Mouse (Mus musculus) spleen, adult 2 months (tissue): ENCODE data around the gene Btg4. TPM values are rescaled to one million over a fixed set of nuclear protein-coding genes. Genes with fewer than 3 reads are reported as not detected.
A peak's percentile ranks its signal among the peaks of the same experiment; 100 is the strongest.

Experiments used
- DNase-seq, 2 experiments: peaks; one replicate each; pipeline versions ENCODE4 v3.0.0 to v3.0.0-alpha.2; 2012 to 2021; ENCODE audit warnings: low spot score in 2 of 2, low read depth in 1 of 2
- H3K27ac ChIP-seq: fragments of 200-500 bp; 2 replicates; pipeline ENCODE4 v1.5.1; 2012; ENCODE audit warnings: low read length, inconsistent platforms; ENCODE audit not compliant: insufficient read depth
- H3K27me3 ChIP-seq: fragments of 200-500 bp; 2 replicates; pipeline ENCODE4 v1.6.1; 2012; ENCODE audit warnings: mild to moderate bottlenecking, moderate library complexity, low read length, inconsistent platforms; ENCODE audit not compliant: control insufficient read depth, insufficient read depth
- H3K36me3 ChIP-seq: fragments of 200-500 bp; 2 replicates; pipeline ENCODE4 v1.6.1; 2012; ENCODE audit warnings: mild to moderate bottlenecking, low read length, inconsistent platforms; ENCODE audit not compliant: control insufficient read depth, insufficient read depth
- H3K4me1 ChIP-seq: fragments of 200-500 bp; 2 replicates; pipeline ENCODE4 v1.6.1; 2011; ENCODE audit warnings: inconsistent platforms; ENCODE audit not compliant: control insufficient read depth, insufficient read depth, insufficient read length
- H3K4me3 ChIP-seq: fragments of 200-500 bp; 2 replicates; pipeline ENCODE4 v1.5.1; 2011; ENCODE audit warnings: mild to moderate bottlenecking, inconsistent platforms; ENCODE audit not compliant: insufficient read depth, insufficient read length; ENCODE audit errors: extremely low read depth
- CTCF ChIP-seq: fragments of 200-500 bp; IDR thresholded peaks from 2 replicates; pipeline ENCODE4 v1.5.1; 2011; ENCODE audit warnings: mild to moderate bottlenecking, inconsistent platforms; ENCODE audit not compliant: insufficient read depth, insufficient read length, insufficient replicate concordance; ENCODE audit errors: extremely low read depth
- POLR2A ChIP-seq: fragments of 200-500 bp; IDR thresholded peaks from 2 replicates; pipeline ENCODE4 v1.6.1; 2011; ENCODE audit warnings: low read depth, low read length, inconsistent platforms
- WGBS: fragments of 180-500 bp; shearing (Covaris S2); methylation state at CpG from one replicate; pipeline ENCODE4 v1.1.7; 2018; 5-methylcytosine and 5-hydroxymethylcytosine counted together
- polyA plus RNA-seq: library from polyadenylated mRNA; depleted of rRNA; stranded (reverse); fragments of >200 nt; gene quantifications from 2 replicates; pipeline ENCODE4 v1.2.3, GENCODE M21; 2012

Gene Btg4
- polyA plus RNA-seq, 1 experiment: not detected

DNA sequence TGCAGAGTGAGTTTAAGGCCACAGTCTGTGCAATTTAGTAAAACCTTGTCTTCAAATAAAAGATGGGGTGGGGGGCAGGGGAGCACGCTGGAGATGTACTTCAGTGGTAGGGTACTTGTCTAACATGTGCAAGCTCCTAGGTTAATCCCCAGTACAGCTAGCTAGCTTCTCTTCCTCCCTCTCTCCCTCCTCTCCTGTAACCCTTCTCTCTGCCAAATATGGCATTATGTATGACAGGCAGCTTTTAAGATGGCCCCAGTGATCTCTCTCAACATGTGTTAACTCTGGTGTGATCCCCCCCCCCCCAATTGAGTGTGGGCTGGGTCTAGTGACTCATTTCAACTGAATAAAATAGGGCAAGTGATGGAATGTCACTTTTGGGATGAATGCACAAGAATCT is 82.7 kb downstream of the Btg4 start:
- WGBS: 86% methylated on average over 1 of the region's 1 CpGs
- DNase-seq: no peak

GRCm38 (mm10) chr9:51144218-51144617 is 83.5 kb downstream of the Btg4 start:
- WGBS: 85% methylated on average over 6 of the region's 6 CpGs
- H3K36me3 ChIP-seq: no peaks in the 10 kb centered on the region
- H3K27ac ChIP-seq: no peak overlapping the region
- no peak for TF ChIP-seq POLR2A
- DNase-seq: no peak
- no peaks in the 10 kb centered on the region for H3K27me3 ChIP-seq
- no peaks in the 10 kb centered on the region for H3K4me1 ChIP-seq
- H3K4me3 ChIP-seq: no peak overlapping the region

More for the DNA sequence above, 82.7 kb downstream of the Btg4 start:
- Histone ChIP-seq H3K27me3 (no peaks in the 10 kb centered on the region), H3K4me1 (no peaks in the 10 kb centered on the region), H3K36me3 (no peaks in the 10 kb centered on the region), H3K27ac (no peak overlapping the region), H3K4me3 (no peak overlapping the region)
- no peak for TF ChIP-seq CTCF
- TF ChIP-seq POLR2A: no peak

GRCm38 (mm10) chr9:51146496-51146895 is 85.8 kb downstream of the Btg4 start:
- 20% methylated on average over 4 of the region's 4 CpGs for WGBS

DNA sequence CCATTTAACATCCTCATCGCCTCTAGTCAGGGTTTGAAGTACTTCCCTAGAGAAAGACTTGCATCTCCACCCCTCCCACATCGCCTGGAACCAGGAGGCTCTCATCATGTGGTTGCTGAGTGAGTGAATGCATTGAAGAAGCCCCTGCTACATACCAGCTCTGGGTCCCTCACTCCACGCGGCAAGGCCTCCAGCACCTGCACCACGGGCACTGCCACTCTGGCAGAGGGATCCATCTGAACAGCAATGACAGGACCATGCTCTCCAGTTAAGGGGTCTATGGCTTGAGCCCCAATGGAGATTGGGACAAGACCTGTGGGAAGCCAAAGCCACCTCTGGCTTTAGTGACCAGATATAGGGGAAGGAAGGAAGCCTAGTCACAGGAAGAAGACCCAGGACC is 86.6 kb downstream of the Btg4 start:
- no peak for TF ChIP-seq POLR2A
- TF ChIP-seq CTCF: no peak
- no peak overlapping the region for H3K27ac ChIP-seq
- H3K36me3 ChIP-seq: no peaks in the 10 kb centered on the region
- H3K27me3 ChIP-seq: no peaks in the 10 kb centered on the region
- no peak overlapping the region for H3K4me3 ChIP-seq
- DNase-seq: no peak
- no peaks in the 10 kb centered on the region for H3K4me1 ChIP-seq
- WGBS: 68% methylated on average over 5 of the region's 5 CpGs

More at GRCm38 (mm10) chr9:51146496-51146895, 85.8 kb downstream of the Btg4 start:
- Histone ChIP-seq H3K36me3 (no peaks in the 10 kb centered on the region), H3K27ac (no peak overlapping the region), H3K4me3 (no peak overlapping the region), H3K4me1 (no peaks in the 10 kb centered on the region), H3K27me3 (no peaks in the 10 kb centered on the region)
- TF ChIP-seq POLR2A: no peak
- no peak for TF ChIP-seq CTCF
- DNase-seq: no peak

DNA sequence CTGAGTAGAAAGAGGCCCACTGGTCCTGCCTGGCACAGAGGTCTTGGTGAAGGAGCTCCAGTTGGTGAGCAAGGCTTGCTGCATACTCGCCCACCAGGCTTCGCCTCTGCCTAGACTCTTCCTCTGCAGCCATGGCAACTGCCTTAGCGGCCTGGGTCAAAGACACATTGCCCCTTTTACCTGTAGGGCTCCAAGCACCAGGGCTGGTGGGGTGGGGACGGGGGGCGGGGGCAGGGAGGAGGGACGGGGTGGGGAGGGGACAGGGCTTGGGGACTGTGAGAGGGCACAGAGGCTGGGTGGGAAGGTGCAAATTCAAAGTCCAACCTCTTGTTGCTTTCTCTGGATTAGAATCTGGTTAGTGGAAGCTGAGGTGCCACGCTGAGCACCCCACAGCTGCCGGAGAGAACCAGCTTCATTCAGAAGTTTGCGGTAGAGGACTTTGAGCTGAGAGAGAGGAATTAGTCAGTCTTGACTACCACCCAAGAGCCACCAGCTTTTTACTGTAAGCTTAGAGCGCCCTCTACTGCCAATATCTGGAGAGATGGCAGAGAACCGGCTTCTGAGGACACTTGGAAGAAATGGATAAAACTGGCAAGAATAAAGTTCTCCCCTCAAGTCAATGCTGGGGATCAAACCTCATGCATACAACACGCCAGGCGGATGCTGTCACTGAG is 91.5 kb downstream of the Btg4 start:
- H3K4me1 ChIP-seq: no peaks in the 10 kb centered on the region
- peak; percentile 47; the same call in 1 of the 2 replicates for TF ChIP-seq CTCF
- no peak for TF ChIP-seq POLR2A
- no peaks in the 10 kb centered on the region for H3K27me3 ChIP-seq
- 33% methylated on average over 13 of the region's 13 CpGs for WGBS
- H3K36me3 ChIP-seq: no peaks in the 10 kb centered on the region
- no peak overlapping the region for H3K4me3 ChIP-seq
- H3K27ac ChIP-seq: no peak overlapping the region
- DNase-seq: peak; percentile 25 to 30

DNA sequence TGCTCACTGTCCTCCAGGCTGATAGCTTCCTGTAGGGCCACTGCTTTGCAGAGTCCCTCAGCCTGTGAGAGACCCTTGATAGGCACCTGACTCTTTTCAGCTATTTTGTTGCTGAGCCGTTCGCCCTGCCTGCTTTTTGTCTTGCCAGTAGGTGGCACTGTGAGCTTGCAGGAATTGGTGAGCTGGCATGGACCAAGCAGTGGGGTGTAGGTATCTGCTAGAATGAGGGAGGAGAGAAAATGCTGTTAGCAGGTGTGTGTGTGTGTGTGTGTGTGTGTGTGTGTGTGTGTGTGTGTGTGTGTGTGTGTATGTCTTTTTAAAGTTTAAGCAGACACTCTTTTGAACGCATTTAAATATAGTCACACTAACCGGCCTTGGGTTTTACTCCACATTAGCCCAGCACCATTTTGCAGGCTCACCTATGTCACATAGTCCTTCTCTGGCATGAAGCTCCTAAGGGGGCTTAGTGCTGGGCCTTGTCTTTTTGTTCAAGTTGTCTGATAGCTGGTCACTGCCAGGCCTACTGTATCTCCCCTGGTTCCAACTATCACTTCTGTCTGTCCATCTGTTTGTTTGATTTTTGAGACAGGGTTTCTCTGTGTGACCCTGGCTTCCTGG is 101.2 kb downstream of the Btg4 start:
- TF ChIP-seq CTCF (peak; percentile 94; the same call in 1 of the 2 replicates), POLR2A (no peak)
- Histone ChIP-seq H3K4me3 (no peak overlapping the region), H3K4me1 (peaks cover 8% of the 10 kb centered on the region; the same call in 1 of the 2 replicates), H3K36me3 (no peaks in the 10 kb centered on the region), H3K27me3 (no peaks in the 10 kb centered on the region), H3K27ac (no peak overlapping the region)
- DNase-seq: peak; percentile 69 to 79
- WGBS: 7% methylated on average over 4 of the region's 4 CpGs

DNA sequence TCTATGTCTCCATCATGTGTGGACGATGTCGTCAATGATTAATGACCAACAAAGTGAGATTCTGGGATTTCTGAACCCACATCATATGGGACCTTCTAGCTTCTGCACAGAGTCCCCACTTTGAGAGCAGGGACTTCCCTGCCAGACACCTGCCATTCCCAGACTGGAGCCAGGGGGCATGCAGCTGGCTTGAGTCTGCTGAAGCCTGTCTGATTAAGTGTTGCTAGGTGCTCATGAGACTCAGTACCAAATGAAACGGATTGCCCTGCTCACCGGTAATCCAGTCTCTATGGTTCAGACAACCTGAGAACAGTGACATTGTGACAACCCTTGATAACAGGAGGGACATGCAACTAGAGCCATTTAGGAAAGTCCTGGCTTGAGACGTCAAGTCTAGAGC is 103.3 kb downstream of the Btg4 start:
- Histone ChIP-seq H3K27me3 (no peaks in the 10 kb centered on the region), H3K27ac (no peak overlapping the region), H3K4me1 (peaks cover 22% of the 10 kb centered on the region), H3K36me3 (no peaks in the 10 kb centered on the region), H3K4me3 (no peak overlapping the region)
- TF ChIP-seq POLR2A: no peak
- no peak for TF ChIP-seq CTCF
- DNase-seq: no peak
- WGBS: 91% methylated on average over 5 of the region's 5 CpGs
